Mouse (Mus musculus) hindbrain, embryonic 15.5 days (tissue): ENCODE measurements at regions not wholly inside any gene's neighbourhood (a gene's known extent, or its start where the extent isn't known, plus 50 kb on each side); places are given as distances from the start of the nearest gene placed in this dataset.

Experiments used
- ATAC-seq: fragments of 200-750 bp; cut with Nextera tagmentation; 2 replicates; pipeline ENCODE4 v1.8.0; 2017; ENCODE audit warnings: low read depth, moderate number of reproducible peaks, moderate TSS enrichment; ENCODE audit not compliant: low FRiP score
- H3K27ac ChIP-seq: fragments of 300-500 bp; sonication (generic); replicated peaks from 2 replicates; pipeline ENCODE4 v1.5.1; 2015; ENCODE audit warnings: mild to moderate bottlenecking, inconsistent platforms
- H3K27me3 ChIP-seq: fragments of 300-500 bp; sonication (generic); 2 replicates; pipeline ENCODE4 v1.6.1; 2015; ENCODE audit warnings: control low read depth, inconsistent platforms
- H3K36me3 ChIP-seq: fragments of 300-500 bp; sonication (generic); 2 replicates; pipeline ENCODE4 v1.6.1; 2015; ENCODE audit warnings: control low read depth, inconsistent platforms
- H3K4me1 ChIP-seq: fragments of 300-500 bp; sonication (generic); replicated peaks from 2 replicates; pipeline ENCODE4 v1.6.1; 2015; ENCODE audit warnings: control low read depth, inconsistent platforms
- H3K4me2 ChIP-seq: fragments of 300-500 bp; sonication (generic); 2 replicates; pipeline ENCODE4 v1.6.1; 2015; ENCODE audit warnings: moderate library complexity, mild to moderate bottlenecking, inconsistent platforms
- H3K4me3 ChIP-seq: fragments of 300-500 bp; sonication (generic); 2 replicates; pipeline ENCODE4 v1.5.1; 2015; ENCODE audit warnings: mild to moderate bottlenecking, inconsistent platforms
- H3K9ac ChIP-seq: fragments of 300-500 bp; sonication (generic); 2 replicates; pipeline ENCODE4 v1.6.1; 2015; ENCODE audit warnings: inconsistent platforms
- H3K9me3 ChIP-seq: fragments of 300-500 bp; sonication (generic); 2 replicates; pipeline ENCODE4 v1.6.1; 2016; ENCODE audit warnings: control low read depth, inconsistent platforms
- WGBS: fragments of 180-500 bp; shearing (Covaris S2); methylation state at CpG from one replicate; pipeline ENCODE4 v1.1.7; 2015; 5-methylcytosine and 5-hydroxymethylcytosine counted together

- no peak overlapping the region for H3K27ac ChIP-seq
- no peak overlapping the region for H3K4me3 ChIP-seq
- H3K36me3 ChIP-seq: no peaks in the 10 kb centered on the region
- H3K27me3 ChIP-seq: no peaks in the 10 kb centered on the region
- H3K4me2 ChIP-seq: no peak overlapping the region
- H3K4me1 ChIP-seq: no peaks in the 10 kb centered on the region
- WGBS: 95% methylated on average over 4 of the region's 4 CpGs
- ATAC-seq: no peak
- H3K9me3 ChIP-seq: no peaks in the 10 kb centered on the region
- no peak overlapping the region for H3K9ac ChIP-seq
Observed at GRCm38 (mm10) chr3:58055181-58055580, 207.3 kb upstream of the Pfn2 start.

- Histone ChIP-seq H3K4me1 (no peaks in the 10 kb centered on the region), H3K9me3 (no peaks in the 10 kb centered on the region), H3K36me3 (no peaks in the 10 kb centered on the region), H3K4me2 (no peak overlapping the region), H3K9ac (no peak overlapping the region), H3K27me3 (no peaks in the 10 kb centered on the region), H3K4me3 (no peak overlapping the region), H3K27ac (no peak overlapping the region)
- no peak for ATAC-seq
- 89% methylated on average over 10 of the region's 10 CpGs for WGBS
Observed at GRCm38 (mm10) chr3:58056191-58057063, 208.5 kb upstream of the Pfn2 start.

DNA sequence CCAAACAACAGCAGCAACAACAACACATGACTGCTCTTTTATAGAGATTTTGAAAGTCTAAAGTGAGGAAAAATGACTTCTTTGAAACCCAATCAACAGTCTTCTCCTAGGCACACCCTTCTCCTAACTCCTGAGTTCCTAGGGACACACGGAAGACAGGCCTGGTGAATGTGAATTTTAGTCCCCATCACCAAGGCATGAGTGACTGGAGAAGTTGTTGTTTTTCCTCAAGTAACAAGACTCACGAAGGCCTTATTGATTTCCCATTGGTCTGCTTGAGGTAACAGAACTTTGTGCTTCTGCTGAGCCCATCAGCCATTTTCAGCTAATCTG, 209.2 kb upstream of the Pfn2 start:
- H3K9me3 ChIP-seq: no peaks in the 10 kb centered on the region
- ATAC-seq: no peak
- WGBS: 96% methylated on average over 2 of the region's 2 CpGs
- no peak overlapping the region for H3K9ac ChIP-seq
- no peaks in the 10 kb centered on the region for H3K27me3 ChIP-seq
- no peak overlapping the region for H3K4me2 ChIP-seq
- H3K36me3 ChIP-seq: no peaks in the 10 kb centered on the region
- H3K4me3 ChIP-seq: no peak overlapping the region
- H3K4me1 ChIP-seq: no peaks in the 10 kb centered on the region
- H3K27ac ChIP-seq: no peak overlapping the region

DNA sequence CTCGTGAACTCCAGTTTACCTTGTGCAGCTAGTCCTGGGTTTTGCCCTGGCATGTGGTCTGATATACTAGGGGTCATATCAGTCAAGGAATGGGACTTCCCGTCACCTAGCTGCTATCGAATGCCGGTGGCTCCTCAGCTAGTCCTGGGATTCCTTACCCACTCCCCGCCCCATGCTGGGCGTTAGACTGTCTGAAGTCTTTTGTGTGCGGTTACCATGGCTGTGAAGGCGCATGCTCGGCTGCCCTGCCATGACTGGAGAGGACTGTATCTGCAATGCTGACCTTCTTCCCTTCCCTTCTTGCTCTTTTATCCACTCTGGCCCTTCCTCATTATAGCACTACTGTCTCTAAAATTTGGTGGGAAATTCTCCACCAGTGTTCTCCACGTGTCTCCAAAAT, 210.3 kb upstream of the Pfn2 start:
- Histone ChIP-seq H3K4me3 (no peak overlapping the region), H3K4me2 (peak overlapping the region; percentile 39), H3K9me3 (no peaks in the 10 kb centered on the region), H3K36me3 (no peaks in the 10 kb centered on the region), H3K4me1 (no peaks in the 10 kb centered on the region), H3K9ac (no peak overlapping the region), H3K27me3 (no peaks in the 10 kb centered on the region), H3K27ac (no peak overlapping the region)
- ATAC-seq: no peak
- 21% methylated on average over 10 of the region's 10 CpGs for WGBS

- WGBS: 93% methylated on average over 7 of the region's 7 CpGs
- no peaks in the 10 kb centered on the region for H3K4me1 ChIP-seq
- ATAC-seq: no peak
- no peaks in the 10 kb centered on the region for H3K27me3 ChIP-seq
- no peak overlapping the region for H3K4me2 ChIP-seq
- H3K27ac ChIP-seq: no peak overlapping the region
- no peak overlapping the region for H3K9ac ChIP-seq
- no peaks in the 10 kb centered on the region for H3K36me3 ChIP-seq
- H3K4me3 ChIP-seq: no peak overlapping the region
- no peaks in the 10 kb centered on the region for H3K9me3 ChIP-seq
Observed at GRCm38 (mm10) chr3:58063852-58064549, 216.1 kb upstream of the Pfn2 start.

DNA sequence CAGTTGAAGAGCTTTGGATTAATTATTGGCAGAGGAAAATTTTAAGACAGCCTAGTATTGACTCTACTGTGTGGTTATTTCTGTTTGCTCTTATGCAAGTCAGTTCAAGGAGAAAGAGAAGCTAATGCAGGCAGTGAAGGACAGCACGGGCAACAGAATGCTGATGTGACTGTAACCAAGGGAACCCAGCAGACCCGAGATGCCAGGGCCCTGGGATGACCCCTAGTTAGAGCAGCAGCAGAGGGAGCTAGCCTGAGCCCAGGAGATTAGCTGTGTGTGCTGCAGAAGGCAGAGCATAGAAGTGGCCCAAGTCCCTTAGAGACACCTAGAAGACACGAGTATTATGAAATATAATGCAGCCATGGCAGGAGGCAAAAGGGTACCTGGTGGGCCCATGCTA, 223.7 kb upstream of the Pfn2 start:
- no peak for ATAC-seq

DNA sequence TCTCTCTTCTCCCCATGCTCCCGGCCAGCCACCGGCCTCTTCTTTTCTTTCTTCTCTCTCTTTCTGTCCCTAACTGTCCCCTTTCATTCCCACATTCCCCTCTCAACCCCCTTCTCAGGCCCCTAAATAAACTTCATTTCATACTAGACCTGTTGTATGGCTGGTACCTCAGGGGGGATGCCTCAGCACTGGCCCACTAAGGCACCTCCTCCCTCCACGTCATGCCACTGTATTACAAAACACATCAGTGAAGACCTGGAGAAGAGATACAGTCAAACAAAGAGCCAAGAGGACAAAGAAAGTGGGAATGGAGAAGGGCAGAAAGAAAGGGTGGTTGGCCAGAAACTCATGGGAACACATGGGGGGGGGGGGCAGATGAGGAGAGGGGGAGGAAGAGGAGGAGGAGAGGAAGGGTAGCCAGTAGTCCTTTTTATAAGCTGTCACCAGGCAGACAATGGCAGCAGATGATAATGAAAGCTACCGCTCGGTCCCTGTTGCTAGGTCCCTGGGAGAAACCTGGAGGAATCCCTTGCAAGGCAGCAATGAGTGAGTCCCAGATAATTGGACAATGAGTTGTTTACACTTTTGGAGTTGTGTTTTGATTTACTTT, 224.5 kb upstream of the Pfn2 start:
- H3K9ac ChIP-seq: no peak overlapping the region
- H3K4me3 ChIP-seq: no peak overlapping the region
- whole genome bisulfite sequencing: 15% methylated on average over 5 of the region's 5 CpGs
- no peak for ATAC-seq
- H3K4me2 ChIP-seq: no peak overlapping the region
- H3K4me1 ChIP-seq: no peaks in the 10 kb centered on the region
- no peaks in the 10 kb centered on the region for H3K9me3 ChIP-seq
- no peak overlapping the region for H3K27ac ChIP-seq
- no peaks in the 10 kb centered on the region for H3K36me3 ChIP-seq
- H3K27me3 ChIP-seq: no peaks in the 10 kb centered on the region

More for the DNA sequence above, 223.7 kb upstream of the Pfn2 start:
- H3K36me3 ChIP-seq: no peaks in the 10 kb centered on the region
- H3K9ac ChIP-seq: no peak overlapping the region
- no peak overlapping the region for H3K4me3 ChIP-seq
- 19% methylated on average over 3 of the region's 3 CpGs for WGBS
- H3K27ac ChIP-seq: no peak overlapping the region
- H3K4me1 ChIP-seq: no peaks in the 10 kb centered on the region
- H3K9me3 ChIP-seq: no peaks in the 10 kb centered on the region
- no peak overlapping the region for H3K4me2 ChIP-seq
- H3K27me3 ChIP-seq: no peaks in the 10 kb centered on the region

DNA sequence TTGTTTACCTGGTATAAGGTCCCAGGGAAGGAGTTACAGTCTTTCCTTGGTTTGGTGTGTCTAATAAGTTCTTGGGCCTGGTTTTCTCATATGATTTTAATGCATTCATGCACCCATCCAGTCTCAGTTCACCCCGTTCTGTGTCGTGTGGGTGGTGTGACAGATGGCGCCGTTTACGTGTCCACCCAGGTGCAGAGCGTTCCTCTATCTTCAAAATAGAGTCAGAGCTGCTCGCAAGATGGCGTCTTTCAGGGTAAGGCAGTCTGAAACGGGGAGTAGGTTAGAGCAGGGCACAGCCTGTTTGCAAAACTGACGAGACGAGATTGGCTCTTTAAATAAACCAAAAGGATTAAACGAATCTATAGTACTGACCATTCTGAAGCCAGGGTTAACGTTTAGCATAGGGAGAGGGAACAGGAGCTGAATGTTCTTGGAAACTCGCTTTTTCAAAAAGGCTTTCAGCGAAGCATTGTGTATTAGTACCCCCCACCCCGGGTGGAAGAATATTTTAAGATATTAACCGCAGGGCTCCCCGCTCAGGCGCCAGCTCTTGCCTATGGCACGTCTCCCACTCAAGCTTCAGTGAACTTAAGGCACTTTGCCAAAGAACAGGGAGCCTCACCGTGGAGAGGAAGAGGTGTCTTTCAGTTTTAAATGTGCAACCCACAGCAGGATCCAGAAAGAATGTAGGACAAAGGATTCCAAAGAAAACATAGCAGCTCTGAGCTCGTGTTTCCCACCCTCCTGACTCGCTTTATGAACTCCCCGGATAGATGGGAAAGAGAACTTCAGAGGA, 241.7 kb upstream of the Pfn2 start:
- ATAC-seq: no peak
- H3K4me1 ChIP-seq: no peaks in the 10 kb centered on the region
- H3K27me3 ChIP-seq: no peaks in the 10 kb centered on the region
- no peak overlapping the region for H3K4me3 ChIP-seq
- H3K9me3 ChIP-seq: no peaks in the 10 kb centered on the region
- no peak overlapping the region for H3K4me2 ChIP-seq
- no peak overlapping the region for H3K27ac ChIP-seq
- no peaks in the 10 kb centered on the region for H3K36me3 ChIP-seq
- H3K9ac ChIP-seq: no peak overlapping the region
- 74% methylated on average over 24 of the region's 24 CpGs for WGBS

GRCm38 (mm10) chr3:58090396-58090795, 242.5 kb upstream of the Pfn2 start:
- WGBS: 87% methylated on average over 8 of the region's 8 CpGs
- H3K4me3 ChIP-seq: no peak overlapping the region
- H3K9ac ChIP-seq: no peak overlapping the region
- no peak overlapping the region for H3K4me2 ChIP-seq
- H3K36me3 ChIP-seq: no peaks in the 10 kb centered on the region
- no peak overlapping the region for H3K27ac ChIP-seq
- no peaks in the 10 kb centered on the region for H3K27me3 ChIP-seq
- no peaks in the 10 kb centered on the region for H3K4me1 ChIP-seq
- no peak for ATAC-seq
- H3K9me3 ChIP-seq: no peaks in the 10 kb centered on the region

DNA sequence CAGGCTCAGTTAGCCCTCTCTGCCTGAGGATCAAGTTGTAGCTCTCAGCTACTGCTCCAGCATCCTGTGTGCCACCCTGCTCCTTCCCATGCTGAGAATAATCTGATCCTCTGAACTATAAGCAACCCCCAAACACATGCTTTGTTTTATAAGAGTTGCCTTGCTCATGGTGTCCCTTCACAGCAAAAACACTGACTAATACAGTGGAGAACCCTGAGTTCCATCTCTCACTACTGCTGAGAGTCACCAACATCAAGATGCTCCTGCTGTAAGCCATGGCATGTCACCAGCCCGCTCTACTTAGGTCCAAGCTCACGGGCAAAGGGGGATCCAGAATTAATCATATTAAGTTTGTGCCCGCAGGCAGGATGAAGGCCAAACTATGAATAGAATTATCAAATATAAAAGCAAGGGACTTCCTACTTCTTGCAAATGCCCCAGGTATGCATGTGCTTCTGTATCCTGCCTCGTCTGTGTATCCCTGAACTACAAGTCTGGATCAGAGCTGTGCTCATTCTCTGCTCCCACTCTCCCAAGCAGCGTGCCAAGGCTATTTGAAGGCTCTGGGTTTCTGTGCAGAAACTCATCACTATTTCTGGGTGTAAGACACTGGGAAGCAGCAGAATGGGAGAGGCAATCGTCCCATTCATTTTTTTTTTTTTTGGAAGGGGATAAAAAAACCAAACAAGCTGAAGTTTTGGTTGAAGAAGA, 243.7 kb upstream of the Pfn2 start:
- Histone ChIP-seq H3K9me3 (no peaks in the 10 kb centered on the region), H3K4me3 (no peak overlapping the region), H3K4me2 (no peak overlapping the region), H3K4me1 (no peaks in the 10 kb centered on the region), H3K27ac (no peak overlapping the region), H3K36me3 (no peaks in the 10 kb centered on the region), H3K9ac (no peak overlapping the region), H3K27me3 (no peaks in the 10 kb centered on the region)
- ATAC-seq: no peak
- WGBS: 91% methylated on average over 6 of the region's 6 CpGs

- 87% methylated on average over 5 of the region's 5 CpGs for WGBS
- ATAC-seq: no peak
- Histone ChIP-seq H3K9ac (no peak overlapping the region), H3K4me3 (no peak overlapping the region), H3K27ac (no peak overlapping the region), H3K4me1 (no peaks in the 10 kb centered on the region; the same call in 1 of the 2 replicates), H3K4me2 (no peak overlapping the region), H3K36me3 (no peaks in the 10 kb centered on the region), H3K9me3 (no peaks in the 10 kb centered on the region), H3K27me3 (no peaks in the 10 kb centered on the region)
Observed at GRCm38 (mm10) chr3:58110911-58111476, 263.1 kb upstream of the Pfn2 start.
